Mouse (Mus musculus) MEL (cell line): Measurements from ENCODE around the gene Cyp4a32. TPM values are rescaled to one million over a fixed set of nuclear protein-coding genes. Genes with fewer than 3 reads are reported as not detected.

ENCODE experiments used
- DNase-seq: peaks from one replicate; pipeline ENCODE4 v3.0.0; 2011; ENCODE audit warnings: low read depth, low spot score
- H3K27ac ChIP-seq: 2 replicates; pipeline ENCODE4 v1.5.1; 2012; ENCODE audit warnings: low read depth, mild to moderate bottlenecking, control low read depth, low read length, moderate library complexity; ENCODE audit not compliant: control insufficient read depth
- H3K27me3 ChIP-seq, 2 experiments: fragments of 150-350 bp in 1 of 2; sonication (generic) in 1 of 2; 2 replicates each; pipeline ENCODE4 v1.6.1; 2012; ENCODE audit warnings: low read length in 2 of 2, mild to moderate bottlenecking in 2 of 2, improper control_type of control experiment in 1 of 2, moderate library complexity in 1 of 2; ENCODE audit not compliant: insufficient read depth in 2 of 2, control insufficient read depth in 1 of 2
- H3K36me3 ChIP-seq, 2 experiments: 2 replicates each; pipeline ENCODE4 v1.6.1; 2012 to 2014; ENCODE audit warnings: low read length in 2 of 2, improper control_type of control experiment in 1 of 2, inconsistent platforms in 1 of 2, mild to moderate bottlenecking in 1 of 2; ENCODE audit not compliant: insufficient read depth in 2 of 2, control insufficient read depth in 1 of 2
- H3K4me1 ChIP-seq, 2 experiments: fragments of 150-350 bp in 1 of 2; sonication (generic) in 1 of 2; 2 replicates each; pipeline ENCODE4 v1.6.1; 2012; ENCODE audit warnings: low read length in 2 of 2, improper control_type of control experiment in 1 of 2, mild to moderate bottlenecking in 1 of 2; ENCODE audit not compliant: insufficient read depth in 2 of 2, control insufficient read depth in 1 of 2
- H3K4me3 ChIP-seq, 2 experiments: fragments of 150-350 bp in 1 of 2; sonication (generic) in 1 of 2; 2 replicates each; pipeline ENCODE4 v1.5.1; 2012; ENCODE audit warnings: low read depth in 2 of 2, low read length in 2 of 2, mild to moderate bottlenecking in 2 of 2, moderate library complexity in 2 of 2, control low read depth in 1 of 2, improper control_type of control experiment in 1 of 2; ENCODE audit not compliant: control insufficient read depth in 1 of 2, insufficient read depth in 1 of 2
- H3K79me2 ChIP-seq: 2 replicates; pipeline ENCODE4 v1.6.1; 2012; ENCODE audit warnings: mild to moderate bottlenecking, low read length, moderate library complexity; ENCODE audit not compliant: control insufficient read depth, poor library complexity, insufficient read depth
- H3K9ac ChIP-seq: 2 replicates; pipeline ENCODE4 v1.6.1; 2012; ENCODE audit warnings: low read depth, mild to moderate bottlenecking, control low read depth, low read length, moderate library complexity; ENCODE audit not compliant: control insufficient read depth, poor library complexity, severe bottlenecking
- H3K9me3 ChIP-seq: fragments of 150-350 bp; sonication (generic); replicated peaks from 2 replicates; pipeline ENCODE4 v1.6.1; 2012; ENCODE audit warnings: mild to moderate bottlenecking, low read length, improper control_type of control experiment, moderate library complexity; ENCODE audit not compliant: insufficient read depth
- CHD2 ChIP-seq: IDR thresholded peaks from 2 replicates; pipeline ENCODE4 v1.6.1; 2011; ENCODE audit warnings: low read length, improper control_type of control experiment
- CTCF ChIP-seq, 3 experiments: IDR thresholded peaks in 2 of 3; conservative IDR thresholded peaks in 1 of 3; 2 replicates each; pipeline ENCODE4 v1.5.1; 2011 to 2012; ENCODE audit warnings: low read length in 3 of 3, low read depth in 2 of 3, mild to moderate bottlenecking in 2 of 3, improper control_type of control experiment in 1 of 3, inconsistent platforms in 1 of 3, mixed read lengths in 1 of 3, moderate library complexity in 1 of 3; ENCODE audit not compliant: control insufficient read depth in 1 of 3, insufficient read depth in 1 of 3, poor library complexity in 1 of 3, severe bottlenecking in 1 of 3
- E2F4 ChIP-seq: IDR thresholded peaks from 2 replicates; pipeline ENCODE4 v1.6.1; 2011; ENCODE audit warnings: low read depth, low read length, improper control_type of control experiment, borderline replicate concordance
- GABPA ChIP-seq: IDR thresholded peaks from 2 replicates; pipeline ENCODE4 v1.6.1; 2012; ENCODE audit warnings: low read depth, mild to moderate bottlenecking, inconsistent platforms, low read length, improper control_type of control experiment, moderate library complexity
- GATA1 ChIP-seq: IDR thresholded peaks from 2 replicates; pipeline ENCODE4 v1.6.1; 2011; ENCODE audit warnings: low read depth, low read length, improper control_type of control experiment
- MAFK ChIP-seq: IDR thresholded peaks from 2 replicates; pipeline ENCODE4 v1.6.1; 2011; ENCODE audit warnings: low read depth, mild to moderate bottlenecking, low read length, improper control_type of control experiment, borderline replicate concordance
- MEF2A ChIP-seq: IDR thresholded peaks from 2 replicates; pipeline ENCODE4 v1.6.1; 2014; ENCODE audit warnings: low read depth, mild to moderate bottlenecking, inconsistent platforms, low read length, improper control_type of control experiment; ENCODE audit not compliant: poor library complexity, insufficient replicate concordance, severe bottlenecking; ENCODE audit errors: extremely low read depth
- MYC ChIP-seq: IDR thresholded peaks from 2 replicates; pipeline ENCODE4 v1.6.1; 2011; ENCODE audit warnings: low read depth, mild to moderate bottlenecking, low read length, improper control_type of control experiment, moderate library complexity
- POLR2AphosphoS5 ChIP-seq: IDR thresholded peaks from 2 replicates; pipeline ENCODE4 v1.6.1; 2012; ENCODE audit warnings: low read depth, borderline replicate concordance, mild to moderate bottlenecking, inconsistent platforms, low read length, moderate library complexity, mixed read lengths
- RCOR1 ChIP-seq: IDR thresholded peaks from 2 replicates; pipeline ENCODE4 v1.6.1; 2012; ENCODE audit warnings: low read depth, mild to moderate bottlenecking, inconsistent platforms, low read length, improper control_type of control experiment
- TAL1 ChIP-seq: IDR thresholded peaks from 2 replicates; pipeline ENCODE4 v1.6.1; 2012; ENCODE audit warnings: mild to moderate bottlenecking, inconsistent platforms, low read length, moderate library complexity, mixed read lengths
- TBP ChIP-seq: IDR thresholded peaks from 2 replicates; pipeline ENCODE4 v1.8.0; 2011; ENCODE audit warnings: low read depth, low read length, improper control_type of control experiment
- UBTF ChIP-seq: IDR thresholded peaks from 2 replicates; pipeline ENCODE4 v1.6.1; 2012; ENCODE audit warnings: low read depth, mild to moderate bottlenecking, inconsistent platforms, low read length, improper control_type of control experiment, moderate library complexity, borderline replicate concordance; ENCODE audit not compliant: insufficient read depth
- ZKSCAN1 ChIP-seq: IDR thresholded peaks from 2 replicates; pipeline ENCODE4 v1.6.1; 2012; ENCODE audit warnings: low read depth, mild to moderate bottlenecking, inconsistent platforms, low read length, improper control_type of control experiment, moderate library complexity
- polyA plus RNA-seq, 2 experiments: library from polyadenylated mRNA; stranded (reverse) in 1 of 2; unstranded in 1 of 2; fragments of >175 nt in 1 of 2; fragments of >200 nt in 1 of 2; gene quantifications; 2 replicates each; pipeline versions ENCODE4 v1.2.1 to v1.2.4; 2012; ENCODE audit warnings: low replicate concordance in 2 of 2, low read depth in 1 of 2; ENCODE audit not compliant: insufficient read length in 2 of 2, insufficient read depth in 1 of 2, missing spikeins in 1 of 2
- total RNA-seq: library from RNA; depleted of rRNA; stranded (reverse); fragments of 300-350 nt; gene quantifications from 2 replicates; pipeline ENCODE4 v1.2.3, GENCODE M21; 2012

The Cyp4a32 gene
- total and polyA plus RNA-seq, 3 experiments: not detected

DNA sequence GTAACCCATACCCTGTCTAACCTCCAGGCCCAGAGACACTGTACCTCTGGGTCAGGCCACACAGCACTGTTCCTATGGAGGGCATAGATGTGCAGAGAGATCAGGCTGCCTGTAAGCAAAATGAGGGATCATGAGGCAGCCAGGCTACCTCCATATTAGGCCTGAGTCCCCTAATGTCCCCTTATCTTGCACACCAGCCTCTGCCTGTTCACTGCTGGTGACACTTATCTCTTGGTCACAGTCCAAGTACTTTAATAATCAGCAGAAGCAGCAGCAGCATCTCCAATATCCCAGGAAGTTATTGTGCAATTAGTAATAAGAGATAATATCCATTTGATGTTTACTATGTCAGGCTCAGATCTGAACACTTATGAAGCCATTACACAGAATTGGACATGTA is 17.7 kb upstream of the Cyp4a32 start (continued):
- TF ChIP-seq UBTF: no peak

- TF ChIP-seq GATA1 (no peak), MEF2A (no peak), CHD2 (no peak), RCOR1 (no peak), GABPA (no peak), MAFK (no peak), MYC (no peak)
- H3K27me3 ChIP-seq: peaks cover 0 to 2% of the 10 kb centered on the region in 2 experiments; a peak in 1 of 4 replicates
- no peak overlapping the region for H3K4me3 ChIP-seq
- no peak overlapping the region for H3K27ac ChIP-seq
- no peaks in the 10 kb centered on the region for H3K79me2 ChIP-seq
- H3K9me3 ChIP-seq: no peaks in the 10 kb centered on the region
- no peak overlapping the region for H3K9ac ChIP-seq
- no peaks in the 10 kb centered on the region for H3K36me3 ChIP-seq
- DNase-seq: no peak
- H3K4me1 ChIP-seq: no peaks in the 10 kb centered on the region
These were observed 4.4 kb upstream of the Cyp4a32 start for GRCm38 (mm10) chr4:115596357-115596756.

DNA sequence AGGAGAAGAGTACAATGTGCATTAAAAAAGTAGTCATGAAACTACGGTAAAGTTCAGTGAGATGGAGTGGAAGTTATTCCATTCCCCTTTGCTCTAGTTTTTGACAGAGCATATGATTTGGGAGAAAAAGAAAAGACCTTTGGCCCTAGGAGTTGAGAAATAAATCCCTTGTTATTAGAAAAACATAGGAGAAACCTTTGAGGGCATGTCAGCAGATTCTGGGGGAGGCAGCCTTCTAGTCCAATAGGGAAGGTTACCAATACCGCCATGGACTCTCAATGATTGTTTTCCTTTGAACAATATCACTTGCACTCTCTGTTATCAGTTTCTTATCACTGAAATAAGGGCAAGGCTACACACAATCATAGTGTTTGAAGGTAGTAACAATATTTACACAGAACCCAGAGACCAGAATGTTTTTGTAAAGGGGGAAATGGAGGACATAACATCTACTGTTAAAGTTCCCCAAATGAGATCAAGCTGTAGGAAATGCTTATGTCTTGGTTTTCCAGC is 3.9 kb upstream of the Cyp4a32 start:
- no peak for DNase-seq
- TF ChIP-seq POLR2AphosphoS5 (no peak), TAL1 (no peak), E2F4 (no peak), ZKSCAN1 (no peak), GATA1 (no peak), TBP (no peak), CTCF (IDR thresholded peaks at IDR 0.05 in 2 of 3, conservative IDR thresholded peaks at IDR 0.05 in 1 of 3; ENCODE audit: control insufficient read depth in 1 of 3, insufficient read depth in 1 of 3, low read depth in 2 of 3, low read length in 3 of 3, poor library complexity in 1 of 3, severe bottlenecking in 1 of 3) (no peak)
- Histone ChIP-seq H3K27ac (no peak overlapping the region), H3K9me3 (no peaks in the 10 kb centered on the region), H3K36me3 (no peaks in the 10 kb centered on the region), H3K4me1 (no peaks in the 10 kb centered on the region), H3K79me2 (no peaks in the 10 kb centered on the region), H3K9ac (no peak overlapping the region), H3K27me3 (peaks cover 0 to 2% of the 10 kb centered on the region in 2 experiments; a peak in 1 of 4 replicates), H3K4me3 (no peak overlapping the region)
